Mouse (Mus musculus) kidney, adult 2 months (tissue): ENCODE results near the gene Fndc10.

Experiments used
- CTCF ChIP-seq: fragments of 200-500 bp; conservative IDR thresholded peaks from 2 replicates; pipeline ENCODE4 v1.5.1; 2011; ENCODE audit warnings: low read depth, mild to moderate bottlenecking, control low read depth, low read length, moderate library complexity, mixed read lengths; ENCODE audit not compliant: insufficient read depth, insufficient read length
- POLR2A ChIP-seq: fragments of 200-500 bp; IDR thresholded peaks from one replicate; pipeline ENCODE4 v1.6.1; 2011; ENCODE audit warnings: low read depth, low read length, control low read depth

DNA sequence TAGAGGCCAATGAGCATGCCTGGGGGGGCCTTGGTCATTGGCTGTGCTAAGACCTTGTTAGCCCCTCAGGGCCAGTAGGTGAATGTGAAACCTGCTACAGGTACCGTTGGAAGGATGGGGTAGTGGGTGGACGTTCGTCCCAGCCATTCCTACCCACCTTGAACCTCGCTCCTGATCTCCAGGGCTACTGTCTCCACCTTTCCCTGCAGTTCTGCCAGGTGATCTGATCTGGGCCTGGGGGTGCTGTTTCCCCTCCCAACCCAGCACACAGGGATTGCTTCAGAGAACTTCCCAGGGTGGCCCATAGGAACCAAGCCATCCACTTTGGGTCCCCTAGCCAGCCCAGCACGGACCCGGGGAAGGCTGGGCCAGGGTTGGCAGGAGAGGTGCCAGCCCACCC, 45.0 kb downstream of the Fndc10 start:
- TF ChIP-seq POLR2A (no peak), CTCF (no peak)
